Mouse (Mus musculus): ENCODE measurements around the gene Stx16.

Stx16 gene

DNA sequence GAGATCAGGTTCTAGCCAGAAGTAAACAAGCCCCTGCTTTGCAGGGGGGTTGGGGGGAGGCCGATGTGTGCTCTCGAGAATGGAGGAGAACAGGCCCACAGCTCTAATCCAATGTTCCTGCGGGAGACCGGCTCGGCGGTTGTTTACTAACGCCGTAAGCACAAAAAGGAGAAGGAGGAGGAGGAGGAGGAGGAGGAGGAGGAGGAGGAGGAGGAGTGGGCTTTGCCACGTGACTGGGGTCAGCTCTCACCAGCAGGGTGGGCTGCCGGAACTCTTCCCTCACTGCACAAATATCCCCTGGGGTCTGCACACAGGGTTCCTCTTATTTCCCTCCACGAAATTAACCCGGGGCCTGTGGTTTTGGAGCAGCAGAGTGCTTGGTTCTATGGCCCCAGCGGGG lies 1.5 kb upstream of the Stx16 start:
- ATAC-seq (ENCODE audit: insufficient number of reproducible peaks, low FRiP score, low TSS enrichment), result no peak

DNA sequence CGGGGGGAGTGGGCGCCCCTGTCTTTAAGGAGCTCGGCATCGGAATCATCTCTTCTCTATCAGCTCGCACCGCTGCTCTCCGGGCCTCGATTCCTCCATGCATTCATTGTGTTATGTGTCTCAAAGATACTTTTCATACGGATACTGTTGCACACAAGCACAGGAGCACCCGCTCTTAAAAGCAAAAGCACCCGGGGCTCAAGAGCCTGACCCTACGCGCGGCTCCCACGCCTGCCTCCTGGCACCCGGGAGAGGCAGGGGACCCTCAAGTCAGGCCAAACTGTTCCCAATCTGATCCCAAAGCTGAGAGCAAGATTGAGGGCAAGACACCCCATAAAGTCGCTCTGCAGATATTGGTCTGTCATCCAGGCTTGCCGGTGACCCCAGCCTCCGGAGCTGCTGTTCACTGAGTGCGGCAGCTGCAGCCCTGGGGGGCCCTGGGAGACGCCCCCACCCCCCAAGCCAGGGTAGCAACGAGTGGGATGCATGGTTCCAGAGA lies 987 bp upstream of the Stx16 start:
- ATAC-seq (ENCODE audit: insufficient number of reproducible peaks, low FRiP score, low TSS enrichment), result 0 out of 2 replicates have a peak, but pooled peaks have one; percentile 8

DNA sequence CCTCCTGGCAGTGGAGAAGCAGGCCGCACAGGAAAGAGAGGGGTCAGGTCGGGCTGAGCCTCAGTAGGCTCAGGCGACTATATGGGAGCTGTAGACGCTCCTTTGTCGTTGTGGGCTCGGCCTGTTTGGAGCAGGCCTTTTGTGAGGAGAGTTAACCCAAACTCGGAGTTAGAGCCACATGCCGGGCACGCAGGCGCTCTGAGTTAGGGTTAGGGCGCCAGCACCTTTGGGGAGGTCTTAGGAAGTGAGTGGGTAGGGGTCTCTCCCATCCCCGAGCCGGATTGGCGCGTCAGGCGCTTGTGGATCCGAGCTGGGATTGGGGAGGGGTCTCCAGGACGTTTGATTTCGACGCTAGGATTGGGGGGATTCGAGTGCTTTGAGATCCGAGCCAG lies 321 bp downstream of the Stx16 start:
- ATAC-seq (ENCODE audit: insufficient number of reproducible peaks, low FRiP score, low TSS enrichment), result 0 out of 2 replicates have a peak, but pooled peaks have one; percentile 1

DNA sequence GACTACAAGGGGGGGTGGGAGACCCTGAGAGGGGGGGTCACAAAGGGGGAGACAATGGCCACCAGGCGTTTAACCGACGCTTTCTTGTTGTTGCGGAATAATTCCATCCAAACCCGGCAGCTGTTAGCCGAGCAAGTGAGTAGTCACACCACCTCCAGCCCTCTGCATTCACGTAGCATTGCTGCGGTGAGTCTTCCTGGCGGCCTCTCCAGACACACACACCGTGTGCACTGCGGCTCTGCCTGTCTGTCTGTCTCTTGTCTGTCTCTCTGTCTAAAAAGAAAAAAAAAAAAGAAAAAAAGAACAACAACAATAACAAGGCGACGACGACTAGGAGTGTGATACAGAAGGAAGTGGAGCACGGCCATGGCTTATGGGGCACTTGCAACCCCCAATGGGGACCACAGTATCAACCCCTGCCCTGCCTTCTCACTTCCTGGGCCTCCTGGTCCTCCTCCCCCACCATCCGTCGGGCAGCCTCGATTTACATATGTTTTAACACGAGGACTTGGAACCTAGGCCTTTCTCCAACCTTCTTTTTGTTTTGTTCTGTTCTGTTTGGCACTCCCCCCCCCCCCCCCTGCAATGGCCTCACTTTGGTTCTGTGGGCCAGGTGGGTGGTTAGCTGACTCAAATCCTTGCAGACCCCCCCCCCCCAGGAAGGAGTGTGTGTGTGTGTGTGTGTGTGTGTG lies 1.0 kb downstream of the Stx16 start:
- no peak for ATAC-seq (ENCODE audit: insufficient number of reproducible peaks, low FRiP score, low TSS enrichment)

DNA sequence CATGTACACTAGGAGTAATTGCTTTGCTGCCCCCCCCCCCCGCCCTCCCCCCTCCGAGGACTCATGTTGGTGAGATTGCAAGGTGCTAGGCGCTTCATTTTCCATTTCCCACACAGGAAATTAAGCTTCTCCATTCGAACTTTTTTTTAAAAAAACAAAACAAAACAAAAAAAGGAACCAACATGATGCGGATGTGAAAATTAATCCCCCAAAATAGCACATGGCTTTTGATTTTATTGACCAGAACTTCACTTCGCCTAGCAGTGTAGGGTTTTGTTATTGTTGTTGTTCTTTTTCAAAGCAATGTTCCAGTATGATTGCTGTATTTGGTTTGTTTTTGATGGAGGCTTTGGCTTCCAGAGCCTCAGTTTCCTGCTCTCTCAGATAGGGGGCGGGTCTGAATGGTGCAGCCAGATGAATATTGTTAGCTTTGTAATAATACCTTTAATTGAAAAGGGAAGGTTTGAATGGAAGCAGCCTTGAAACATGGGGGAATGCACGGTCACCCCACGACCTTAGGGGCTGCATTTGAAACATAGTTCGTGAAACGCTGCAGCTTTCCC lies 1.7 kb downstream of the Stx16 start:
- ATAC-seq (ENCODE audit: insufficient number of reproducible peaks, low FRiP score, low TSS enrichment), result no peak

DNA sequence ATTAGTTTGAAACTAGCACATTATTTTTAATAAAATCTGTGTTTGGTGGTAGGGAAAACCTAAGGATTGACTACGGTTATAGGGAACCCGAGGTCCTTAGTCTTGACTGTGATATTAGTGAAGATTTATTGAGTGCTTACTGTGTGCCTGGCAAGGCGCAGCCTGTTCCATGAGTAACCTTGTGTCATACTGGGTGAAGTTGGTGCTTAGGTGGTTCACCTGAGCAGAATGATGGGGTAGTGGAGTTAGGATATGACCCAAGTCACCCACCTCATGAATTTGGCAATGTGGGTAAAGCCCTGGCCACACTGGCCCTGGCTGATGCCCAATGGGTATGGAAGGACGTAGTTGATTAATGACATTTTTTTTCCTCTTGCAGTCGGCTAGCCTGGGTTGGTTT lies 5.7 kb downstream of the Stx16 start:
- ATAC-seq (ENCODE audit: insufficient number of reproducible peaks, low FRiP score, low TSS enrichment), result no peak

DNA sequence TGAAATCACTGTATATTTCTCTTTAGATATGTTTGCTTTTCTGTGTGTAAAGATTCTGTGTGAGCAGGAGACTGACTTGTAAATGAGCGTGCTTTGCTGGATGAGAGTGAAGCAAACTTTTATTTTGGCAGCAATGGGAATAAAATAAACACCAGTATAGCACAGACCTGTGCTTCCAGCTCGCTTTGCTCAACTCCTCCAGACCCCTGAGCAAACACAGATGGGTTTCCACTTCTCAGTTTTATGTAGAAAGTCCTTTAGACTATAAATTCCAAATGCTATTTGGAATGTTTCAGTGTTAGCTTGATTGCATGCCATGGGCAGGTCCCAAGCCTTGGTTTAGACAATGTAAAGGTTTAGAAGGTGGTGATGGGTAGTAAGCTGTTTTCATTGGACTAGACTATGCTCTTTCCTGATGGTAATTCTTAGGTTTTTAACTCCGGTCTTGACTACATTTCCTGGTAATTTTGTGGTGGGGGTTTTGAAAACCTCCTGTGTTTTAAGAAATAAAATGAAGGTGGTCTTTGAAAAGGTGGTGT lies 6.3 kb downstream of the Stx16 start:
- ATAC-seq (ENCODE audit: insufficient number of reproducible peaks, low FRiP score, low TSS enrichment), result no peak

DNA sequence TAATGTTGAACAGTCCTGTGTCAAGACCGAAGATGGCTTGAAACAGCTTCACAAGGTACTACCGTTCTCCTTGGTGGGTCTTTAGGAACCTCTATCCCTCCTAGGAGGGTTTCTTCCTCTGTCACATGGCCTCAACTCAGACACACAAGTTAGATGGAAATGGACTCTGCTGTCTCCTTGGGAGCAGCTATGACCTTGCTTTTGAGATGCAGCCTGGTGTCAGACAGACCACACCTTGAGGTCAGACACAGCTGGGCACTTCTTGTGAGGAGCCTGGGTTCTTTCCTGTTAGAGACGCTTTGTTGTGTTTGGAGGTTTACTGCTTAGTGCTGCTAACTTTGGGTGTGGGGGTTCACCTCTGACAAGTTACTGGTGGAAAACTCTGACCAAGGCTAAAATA lies 19.0 kb downstream of the Stx16 start:
- no peak for ATAC-seq (ENCODE audit: insufficient number of reproducible peaks, low FRiP score, low TSS enrichment)

DNA sequence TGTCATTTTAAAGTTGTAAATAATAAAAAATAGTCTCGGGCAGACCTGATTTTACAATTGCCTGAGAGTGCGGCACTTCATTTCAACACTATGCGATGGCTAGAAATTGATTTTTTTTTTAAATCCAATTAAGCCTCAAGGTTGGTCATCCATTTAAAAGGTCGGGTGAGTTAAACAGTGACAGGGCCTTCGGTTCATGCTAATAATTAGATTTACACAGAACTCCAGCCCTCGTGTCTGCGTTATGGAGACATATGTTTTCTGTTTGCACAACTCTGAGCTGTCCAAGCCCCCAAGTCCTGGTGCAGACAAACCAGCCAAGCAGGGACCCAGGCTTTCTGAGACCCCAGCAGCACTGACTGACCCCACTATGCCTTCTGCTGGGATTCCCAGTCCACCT lies 26.3 kb downstream of the Stx16 start:
- ATAC-seq (ENCODE audit: insufficient number of reproducible peaks, low FRiP score, low TSS enrichment), result no peak

DNA sequence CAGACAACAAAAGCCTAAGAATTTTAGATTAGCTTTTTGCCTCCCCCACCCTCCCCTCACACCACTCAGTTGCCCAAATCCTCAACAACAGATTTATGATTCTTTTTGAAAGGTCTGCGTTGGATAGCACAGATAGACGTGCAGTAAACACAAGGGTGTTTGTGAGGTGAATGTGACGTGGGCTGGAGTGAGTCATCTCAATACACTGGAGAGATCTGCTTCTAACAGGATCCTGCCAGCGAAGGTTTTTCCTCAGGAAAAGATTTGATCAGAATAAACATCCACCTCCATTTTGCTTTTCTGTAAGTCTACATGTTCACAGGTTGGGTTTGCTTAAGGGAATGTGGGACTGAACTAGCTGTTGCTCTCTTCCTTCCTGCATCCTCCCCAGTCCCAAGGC lies 27.4 kb downstream of the Stx16 start:
- ATAC-seq (ENCODE audit: insufficient number of reproducible peaks, low FRiP score, low TSS enrichment), result no peak

DNA sequence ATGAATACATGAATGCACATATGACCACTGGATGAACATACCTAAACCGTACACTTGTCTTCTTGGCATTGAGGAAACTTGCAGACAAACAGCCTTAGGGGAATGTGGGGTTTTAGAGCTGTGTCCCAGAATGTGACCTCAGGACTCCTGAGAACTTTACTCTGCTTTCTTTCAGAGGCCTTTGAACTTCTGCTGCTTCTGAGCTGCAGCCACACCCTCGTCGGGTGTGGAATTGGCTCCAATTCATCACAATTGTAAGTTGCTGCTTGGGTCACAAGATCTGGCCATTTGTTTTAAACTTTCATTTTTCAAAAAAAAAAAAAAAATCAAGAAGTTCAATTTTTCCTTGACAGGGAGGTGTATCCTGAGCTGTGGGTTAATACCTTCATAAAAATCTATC lies 31.3 kb downstream of the Stx16 start:
- ATAC-seq (ENCODE audit: insufficient number of reproducible peaks, low FRiP score, low TSS enrichment), result no peak

DNA sequence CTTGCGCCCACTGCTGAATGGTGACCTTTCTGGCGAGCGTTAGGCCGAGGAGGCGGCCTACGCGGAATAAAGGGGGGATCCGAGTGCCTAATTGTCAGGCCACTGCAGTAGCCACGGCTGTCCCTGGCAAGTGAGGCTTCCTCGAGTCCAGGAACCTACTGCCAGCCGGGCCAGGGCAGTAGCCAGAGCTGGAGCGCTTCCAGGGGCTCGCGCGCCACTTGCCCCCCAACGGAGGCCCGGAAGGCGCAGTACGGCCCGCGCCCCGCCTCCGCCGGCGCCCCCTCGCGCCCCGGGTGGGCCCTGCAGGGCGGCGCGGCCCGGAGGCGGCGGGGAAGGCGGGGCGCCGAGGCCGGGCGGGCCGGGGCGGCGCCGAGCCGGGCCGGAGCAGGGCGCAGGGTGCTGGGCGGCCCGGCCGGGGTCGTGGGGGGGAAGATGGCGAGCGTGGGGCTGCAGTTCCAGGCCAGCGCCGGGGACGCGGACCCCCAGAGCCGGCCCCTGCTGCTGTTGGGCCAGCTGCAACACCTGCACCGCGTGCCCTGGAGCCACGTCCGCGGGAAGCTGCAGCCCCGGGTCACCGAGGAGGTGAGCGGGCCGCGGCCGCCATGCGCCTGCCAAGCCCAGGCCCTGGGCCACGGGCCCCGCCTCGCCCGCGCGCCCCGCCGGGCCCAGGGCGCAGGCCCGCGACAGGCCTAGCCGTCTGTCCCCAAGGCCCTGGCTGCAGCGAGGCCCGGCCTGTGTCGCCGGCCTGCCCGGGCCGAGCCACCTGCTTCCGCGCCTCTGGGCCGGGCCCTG lies 34.1 kb downstream of the Stx16 start, which contains the start of gene Npepl1:
TSS of gene Npepl1 (plus strand) at position 359 of the 792 bp plus-strand sequence.
- peak; percentile 69 for ATAC-seq (ENCODE audit: insufficient number of reproducible peaks, low FRiP score, low TSS enrichment)

DNA sequence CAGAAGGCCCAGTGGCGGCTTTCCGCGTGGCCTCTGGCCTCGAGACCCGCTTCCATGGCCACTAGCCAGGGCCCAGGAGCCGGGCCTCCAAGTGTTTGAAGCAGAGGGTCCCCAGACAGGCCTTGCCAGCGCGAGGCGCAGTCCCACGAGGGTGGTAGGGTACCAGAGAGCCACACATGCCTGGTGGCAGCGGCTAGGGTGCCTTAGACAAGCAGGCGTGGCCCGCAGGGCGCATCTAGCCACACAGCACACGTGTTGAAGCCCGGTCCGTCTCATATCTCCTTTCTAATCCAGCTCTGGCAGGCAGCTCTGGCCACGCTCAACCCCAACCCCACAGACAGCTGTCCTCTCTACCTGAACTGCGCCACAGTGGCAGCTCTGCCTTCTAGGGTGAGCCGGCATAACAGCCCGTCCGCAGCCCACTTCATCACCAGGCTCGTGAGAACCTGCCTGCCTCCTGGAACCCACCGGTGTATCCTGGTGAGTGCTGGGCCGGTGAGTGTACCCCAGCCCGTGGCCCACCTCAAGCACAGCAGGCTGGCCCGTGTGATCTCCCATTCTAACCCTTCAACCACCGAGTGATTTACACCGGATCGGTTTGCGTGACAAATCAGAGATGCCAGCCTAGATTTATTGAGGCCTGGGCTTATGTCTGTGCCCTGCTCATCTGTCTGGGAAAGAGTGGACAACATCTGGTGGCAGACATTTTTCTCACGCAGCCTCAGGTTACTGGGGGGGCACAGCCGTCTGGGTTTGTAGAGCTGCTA lies 34.9 kb downstream of the Stx16 start:
- ATAC-seq (ENCODE audit: insufficient number of reproducible peaks, low FRiP score, low TSS enrichment), result 0 out of 2 replicates have a peak, but pooled peaks have one; percentile 22

DNA sequence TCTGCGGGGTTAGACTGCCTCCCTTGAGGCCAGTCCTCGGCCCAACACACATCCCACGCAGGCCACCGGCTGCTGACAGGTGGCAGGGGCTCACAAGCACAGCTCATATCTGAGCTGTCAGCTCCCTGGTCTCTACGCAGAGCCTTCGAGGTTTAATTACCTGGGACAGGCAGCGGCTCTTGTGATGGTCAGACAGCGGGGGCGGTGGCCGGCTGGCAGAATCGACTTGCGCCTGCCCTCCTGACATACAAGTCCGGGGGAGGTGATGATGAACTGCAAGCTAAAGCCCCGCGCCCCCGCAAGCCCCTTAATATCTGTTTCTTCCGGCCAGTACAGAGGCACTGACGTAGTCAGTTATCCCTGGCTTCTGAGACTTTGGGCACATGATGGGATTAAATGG lies 36.8 kb downstream of the Stx16 start:
- ATAC-seq (ENCODE audit: insufficient number of reproducible peaks, low FRiP score, low TSS enrichment), result no peak

DNA sequence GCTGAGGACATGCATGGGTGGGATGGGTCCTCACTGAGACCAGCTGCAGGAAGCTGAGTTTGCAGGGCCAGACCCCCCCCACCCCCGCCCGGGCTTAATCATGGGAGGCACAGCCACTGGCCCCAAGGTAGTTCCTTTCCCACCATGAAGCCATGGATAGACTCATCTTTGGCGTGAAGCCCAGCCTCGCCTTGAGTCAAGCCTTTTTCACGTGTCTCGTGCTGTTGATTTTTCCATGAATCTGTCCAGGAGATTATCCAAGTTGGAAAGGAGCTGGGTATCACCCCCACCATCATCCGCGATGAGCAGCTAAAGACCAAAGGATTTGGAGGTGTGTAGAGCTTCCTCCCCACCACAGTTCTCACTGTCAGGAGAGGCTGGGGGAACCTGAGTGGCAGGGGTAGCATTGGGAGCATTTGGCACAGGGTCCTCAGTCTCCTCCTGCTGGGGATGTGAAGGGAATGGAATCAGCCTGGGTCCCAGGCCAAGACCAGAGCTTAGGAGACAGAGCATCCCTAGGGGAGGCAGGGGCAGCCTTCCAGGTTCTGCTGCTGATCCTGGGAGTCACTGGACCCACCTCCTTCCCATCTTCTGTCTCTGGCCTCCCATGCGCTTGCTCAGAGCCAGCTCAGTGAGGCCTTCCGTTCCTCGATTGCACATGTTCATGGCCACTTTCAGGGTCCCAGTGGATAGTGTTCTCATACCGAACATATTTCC lies 38.2 kb downstream of the Stx16 start:
- no peak for ATAC-seq (ENCODE audit: insufficient number of reproducible peaks, low FRiP score, low TSS enrichment)

DNA sequence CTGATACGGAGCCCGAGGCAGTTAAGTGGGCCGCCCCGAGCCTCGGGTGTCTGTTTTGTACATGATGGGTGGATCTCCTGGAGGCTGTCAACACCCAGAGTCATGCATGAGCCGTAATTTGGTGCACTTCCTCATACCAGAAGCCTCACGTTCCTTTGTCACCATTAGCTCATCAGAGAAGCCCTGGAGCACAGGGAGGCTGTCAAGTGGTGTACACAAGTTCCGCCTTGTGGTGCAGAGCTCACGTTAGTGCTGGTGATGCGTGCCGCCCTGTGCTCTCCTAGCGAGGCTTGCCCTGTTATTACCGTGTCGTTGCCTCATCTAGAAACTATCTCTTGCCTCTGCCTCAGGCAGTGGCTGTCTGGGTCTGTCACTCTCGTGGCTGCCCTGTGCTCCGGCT lies 40.8 kb downstream of the Stx16 start:
- ATAC-seq (ENCODE audit: insufficient number of reproducible peaks, low FRiP score, low TSS enrichment), result no peak

DNA sequence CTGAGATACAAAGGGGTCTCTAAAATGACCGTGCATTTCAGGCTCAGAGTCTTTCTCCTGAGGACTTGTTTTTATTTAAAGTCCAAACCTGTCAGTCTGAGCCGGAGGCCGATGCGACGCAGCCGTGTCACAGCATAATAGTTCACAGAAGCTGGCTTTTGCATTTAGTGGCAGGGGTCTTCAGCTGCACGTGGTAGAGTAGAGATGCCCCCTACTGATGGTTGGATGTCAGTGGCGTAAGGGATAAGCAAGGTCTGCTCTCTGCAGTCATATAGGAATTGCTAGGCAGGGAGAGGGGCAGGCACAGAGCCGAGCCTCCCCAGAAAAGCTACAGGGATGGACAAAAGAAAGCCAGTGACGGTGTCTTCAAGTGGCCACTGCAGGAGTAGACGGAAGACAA lies 42.0 kb downstream of the Stx16 start:
- ATAC-seq (ENCODE audit: insufficient number of reproducible peaks, low FRiP score, low TSS enrichment), result no peak

DNA sequence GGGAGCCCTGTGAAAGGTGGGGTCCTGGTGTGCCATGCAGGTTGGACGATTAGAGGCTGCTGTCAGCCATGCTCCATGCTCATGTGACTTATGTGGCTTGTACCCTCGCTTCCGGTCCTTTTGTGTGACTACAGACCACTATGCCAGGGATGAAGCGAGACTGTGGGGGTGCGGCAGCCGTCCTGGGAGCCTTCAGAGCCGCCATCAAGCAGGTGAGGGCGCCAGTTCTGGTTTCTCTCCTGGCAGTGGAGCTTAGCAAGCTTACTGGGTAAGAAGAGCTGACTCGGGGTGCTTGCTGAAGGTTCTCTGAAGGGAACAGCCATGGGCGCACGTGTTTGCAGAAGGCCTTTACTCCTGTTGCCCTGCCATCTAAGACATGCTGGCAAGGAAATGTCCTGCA lies 43.2 kb downstream of the Stx16 start:
- no peak for ATAC-seq (ENCODE audit: insufficient number of reproducible peaks, low FRiP score, low TSS enrichment)

DNA sequence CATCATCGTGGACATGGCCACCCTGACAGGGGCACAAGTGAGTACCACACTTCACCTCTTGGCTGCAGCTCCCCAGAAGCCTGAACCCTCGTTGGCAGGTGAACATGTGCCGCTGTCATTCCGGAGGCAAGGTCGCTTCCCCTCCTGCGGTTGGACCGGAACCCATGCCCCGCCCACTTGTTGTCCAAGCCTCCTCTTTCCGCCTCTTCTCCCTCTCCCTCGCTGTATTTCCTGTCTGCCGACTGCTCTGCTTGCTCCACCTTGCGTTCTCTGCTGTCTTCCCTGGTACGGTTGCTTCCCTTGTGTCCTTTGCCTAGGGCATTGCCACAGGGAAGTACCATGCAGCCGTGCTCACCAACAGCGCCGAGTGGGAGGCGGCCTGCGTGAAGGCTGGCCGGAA lies 44.5 kb downstream of the Stx16 start:
- no peak for ATAC-seq (ENCODE audit: insufficient number of reproducible peaks, low FRiP score, low TSS enrichment)
